Mouse (Mus musculus) CH12.LX (cell line): ENCODE data around the gene B230104I21Rik.

Source experiments
- CTCF ChIP-seq, 2 experiments: IDR thresholded peaks in 1 of 2; conservative IDR thresholded peaks in 1 of 2; 2 replicates each; pipeline ENCODE4 v1.5.1; 2011 to 2012; ENCODE audit warnings: low read depth in 2 of 2, low read length in 2 of 2, improper control_type of control experiment in 1 of 2, inconsistent platforms in 1 of 2, mild to moderate bottlenecking in 1 of 2, moderate library complexity in 1 of 2
- GABPA ChIP-seq: IDR thresholded peaks from 2 replicates; pipeline ENCODE4 v1.6.1; 2012; ENCODE audit warnings: low read depth, low read length, improper control_type of control experiment, inconsistent platforms; ENCODE audit not compliant: insufficient replicate concordance
- MXI1 ChIP-seq: IDR thresholded peaks from 2 replicates; pipeline ENCODE4 v1.6.1; 2011; ENCODE audit warnings: mild to moderate bottlenecking, low read depth, low read length, improper control_type of control experiment
- POLR2A ChIP-seq: IDR thresholded peaks from 2 replicates; pipeline ENCODE4 v1.6.1; 2011; ENCODE audit warnings: low read depth, mild to moderate bottlenecking, improper control_type of control experiment, low read length
- POLR2AphosphoS2 ChIP-seq: IDR thresholded peaks from 2 replicates; pipeline ENCODE4 v1.6.1; 2011; ENCODE audit warnings: low read depth, low read length, improper control_type of control experiment
- TCF12 ChIP-seq: IDR thresholded peaks from 2 replicates; pipeline ENCODE4 v1.6.1; 2014; ENCODE audit warnings: low read depth, mild to moderate bottlenecking, inconsistent platforms, low read length, improper control_type of control experiment
- USF1 ChIP-seq: IDR thresholded peaks from 2 replicates; pipeline ENCODE4 v1.6.1; 2014; ENCODE audit warnings: low read depth, mild to moderate bottlenecking, inconsistent platforms, low read length, improper control_type of control experiment

GRCm38 (mm10) chr4:154390333-154391080 is 54.6 kb downstream of the B230104I21Rik start:
- TF ChIP-seq MXI1 (no peak), USF1 (no peak), TCF12 (no peak), POLR2AphosphoS2 (no peak), POLR2A (no peak), CTCF (conservative IDR thresholded peaks at IDR 0.05 in 1 of 2, IDR thresholded peaks at IDR 0.05 in 1 of 2; ENCODE audit: low read depth in 2 of 2, low read length in 2 of 2) (no peak), GABPA (no peak)
